Mouse (Mus musculus): ENCODE results near the gene Oca2. TPM values are rescaled to one million over a fixed set of nuclear protein-coding genes. Genes with fewer than 3 reads are reported as not detected.
A peak's percentile ranks its signal among the peaks of the same experiment; 100 is the strongest.

The Oca2 gene
- total RNA-seq (2021), result 4.5 and 8.4 TPM in 2 replicates
- long read RNA-seq, experiment 1, transcript Oca2-201 (24 exons, 3,132 nt), result major isoform, 6 of 14 reads
- long read RNA-seq, experiment 1, partial matches to known transcripts, result 5 of 14 reads
- long read RNA-seq, experiment 1, other reads (novel, unspliced or antisense), result 3 of 14 reads
- long read RNA-seq, experiment 2, transcript Oca2-201 (24 exons, 3,132 nt), result major isoform, 6 of 12 reads
- long read RNA-seq, experiment 2, partial matches to known transcripts, result 4 of 12 reads
- long read RNA-seq, experiment 2, other reads (novel, unspliced or antisense), result 2 of 12 reads

GRCm38 (mm10) chr7:56239543-56239942 is at the start of gene Oca2:
TSS of gene Oca2 (plus strand) at chr7:56239760.
- peak; percentile 61 for DNase-seq

- peak; percentile 56 for DNase-seq
These were observed 48.5 kb upstream of the Oca2 start for GRCm38 (mm10) chr7:56191041-56191440.

GRCm38 (mm10) chr7:56191661-56192060 is 47.9 kb upstream of the Oca2 start:
- peak; percentile 37 for DNase-seq

- DNase-seq, result no peak
These were observed 37.9 kb upstream of the Oca2 start for GRCm38 (mm10) chr7:56201483-56202218.

- no peak for DNase-seq
These were observed 36.7 kb upstream of the Oca2 start for GRCm38 (mm10) chr7:56202843-56203242.

- DNase-seq, result no peak
These were observed 36.3 kb upstream of the Oca2 start for GRCm38 (mm10) chr7:56203286-56203685.

GRCm38 (mm10) chr7:56204877-56205276 is 34.7 kb upstream of the Oca2 start:
- DNase-seq, result no peak

GRCm38 (mm10) chr7:56220811-56221210 is 18.7 kb upstream of the Oca2 start:
- DNase-seq, result no peak

- no peak for DNase-seq
These were observed 3.7 kb upstream of the Oca2 start for GRCm38 (mm10) chr7:56235794-56236423.

GRCm38 (mm10) chr7:56236617-56237016 is 2.9 kb upstream of the Oca2 start:
- DNase-seq, result no peak

- no peak for DNase-seq
These were observed 15.0 kb downstream of the Oca2 start for GRCm38 (mm10) chr7:56254568-56254967.

- no peak for DNase-seq
These were observed 18.4 kb downstream of the Oca2 start for GRCm38 (mm10) chr7:56257875-56258441.

GRCm38 (mm10) chr7:56277506-56277905 is 37.9 kb downstream of the Oca2 start:
- no peak for DNase-seq

- peak; percentile 62 for DNase-seq
These were observed 52.0 kb downstream of the Oca2 start for GRCm38 (mm10) chr7:56291468-56292115.

- DNase-seq, result no peak
These were observed 64.8 kb downstream of the Oca2 start for GRCm38 (mm10) chr7:56304408-56304807.

- DNase-seq, result no peak
These were observed 74.8 kb downstream of the Oca2 start for GRCm38 (mm10) chr7:56314358-56314757.

- DNase-seq, result no peak
These were observed 76.3 kb downstream of the Oca2 start for GRCm38 (mm10) chr7:56315630-56316529.

GRCm38 (mm10) chr7:56327738-56328137 is 88.2 kb downstream of the Oca2 start:
- no peak for DNase-seq

- DNase-seq, result peak; percentile 22
These were observed 109.0 kb downstream of the Oca2 start for GRCm38 (mm10) chr7:56348528-56348927.

GRCm38 (mm10) chr7:56356658-56357342 is 117.2 kb downstream of the Oca2 start:
- DNase-seq, result no peak

Measured in adrenal gland, postnatal 14 days (tissue).